Mouse (Mus musculus): Measurements from ENCODE around the gene Vmn1r80. TPM values are rescaled to one million over a fixed set of nuclear protein-coding genes. Genes with fewer than 3 reads are reported as not detected.

Gene Vmn1r80
- not detected for polyA plus RNA-seq (2014; fragmentation: Illumina TruSeq; extraction: RNeasy Lipid Tissue Mini Kit (QIAGEN cat#74804); ENCODE audit: low read depth, low replicate concordance)

GRCm38 (mm10) chr7:12188986-12189385, at the start of gene Vmn1r80:
Vmn1r80 (plus strand) TSS chr7:12189286.

GRCm38 (mm10) chr7:12149957-12150356, 39.1 kb upstream of the Vmn1r80 start, which contains the start of gene Vmn1r78:
Vmn1r78 (plus strand) TSS chr7:12150257.

GRCm38 (mm10) chr7:12170979-12171378, 18.1 kb upstream of the Vmn1r80 start, which contains the start of gene Vmn1r79:
Vmn1r79 (plus strand) TSS chr7:12171279.

Other genes with a start within 250 kb of the Vmn1r80 start
- not detected for gene Vmn1r77, start 152.5 kb upstream of the Vmn1r80 start, polyA plus RNA-seq (2014; fragmentation: Illumina TruSeq; extraction: RNeasy Lipid Tissue Mini Kit (QIAGEN cat#74804); ENCODE audit: low read depth, low replicate concordance)
- not detected for gene Vmn1r78, start 39.0 kb upstream of the Vmn1r80 start, polyA plus RNA-seq (2014; fragmentation: Illumina TruSeq; extraction: RNeasy Lipid Tissue Mini Kit (QIAGEN cat#74804); ENCODE audit: low read depth, low replicate concordance)
- not detected for gene Vmn1r79, start 18.0 kb upstream of the Vmn1r80 start, polyA plus RNA-seq (2014; fragmentation: Illumina TruSeq; extraction: RNeasy Lipid Tissue Mini Kit (QIAGEN cat#74804); ENCODE audit: low read depth, low replicate concordance)
- gene Vmn1r81, start 79.0 kb downstream of the Vmn1r80 start, polyA plus RNA-seq (2014; fragmentation: Illumina TruSeq; extraction: RNeasy Lipid Tissue Mini Kit (QIAGEN cat#74804); ENCODE audit: low read depth, low replicate concordance), result not detected
- gene Vmn1r82, start 111.1 kb downstream of the Vmn1r80 start, polyA plus RNA-seq (2014; fragmentation: Illumina TruSeq; extraction: RNeasy Lipid Tissue Mini Kit (QIAGEN cat#74804); ENCODE audit: low read depth, low replicate concordance), result not detected
- gene Vmn1r83, start 140.2 kb downstream of the Vmn1r80 start, polyA plus RNA-seq (2014; fragmentation: Illumina TruSeq; extraction: RNeasy Lipid Tissue Mini Kit (QIAGEN cat#74804); ENCODE audit: low read depth, low replicate concordance), result not detected
- not detected for gene Vmn1r84, start 180.0 kb downstream of the Vmn1r80 start, polyA plus RNA-seq (2014; fragmentation: Illumina TruSeq; extraction: RNeasy Lipid Tissue Mini Kit (QIAGEN cat#74804); ENCODE audit: low read depth, low replicate concordance)
- 2.5 TPM for gene Zfp551, start 233.5 kb downstream of the Vmn1r80 start, polyA plus RNA-seq (2014; fragmentation: Illumina TruSeq; extraction: RNeasy Lipid Tissue Mini Kit (QIAGEN cat#74804); ENCODE audit: low read depth, low replicate concordance)

Measured in kidney, adult 10 weeks (tissue).